Mouse (Mus musculus): ENCODE measurements around the gene Gsg1l. TPM values are rescaled to one million over a fixed set of nuclear protein-coding genes. Genes with fewer than 3 reads are reported as not detected.

The Gsg1l gene
- polyA plus RNA-seq, 1 experiment from 2014 or later: 7.7 TPM

GRCm38 (mm10) chr7:125859564-125859963, 222.6 kb downstream of the Gsg1l start:
- Histone ChIP-seq H3K36me3 (0 out of 2 replicates have a peak, but pooled peaks cover 2% of the 10 kb centered on the region), H3K9ac (no peak overlapping the region), H3K4me2 (no peak overlapping the region), H3K27me3 (no peaks in the 10 kb centered on the region), H3K27ac (peak overlapping the region; percentile 46), H3K9me3 (replicated peaks) (no peaks in the 10 kb centered on the region), H3K4me1 (replicated peaks) (peaks cover 30% of the 10 kb centered on the region), H3K4me3 (no peak overlapping the region)
- 47% methylated on average over 3 of the region's 3 CpGs for WGBS
- ATAC-seq (replicated peaks; ENCODE audit: insufficient number of reproducible peaks, insufficient read depth, low FRiP score, low read depth): peak; percentile 30; the same call in 1 of the 2 replicates

DNA sequence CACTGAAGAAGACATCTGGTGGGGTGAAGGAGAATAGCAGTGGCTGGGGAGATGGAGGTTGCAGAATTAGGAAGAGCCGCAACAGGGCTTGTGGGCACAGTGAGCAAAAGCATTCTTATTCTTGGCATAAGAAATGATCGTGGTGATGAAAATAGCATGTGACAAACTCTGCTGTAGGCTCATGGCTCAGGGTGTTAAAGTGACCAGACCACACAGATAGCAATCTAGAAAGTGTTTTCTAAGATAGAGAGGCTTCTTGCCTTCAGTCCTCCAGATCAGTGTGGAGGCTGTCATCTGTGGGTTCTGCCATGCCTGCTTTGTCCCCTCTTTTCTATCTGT, 234.7 kb downstream of the Gsg1l start:
- no peak for ATAC-seq (replicated peaks; ENCODE audit: insufficient number of reproducible peaks, insufficient read depth, low FRiP score, low read depth)
- no peak overlapping the region for H3K4me3 ChIP-seq
- peaks cover 14% of the 10 kb centered on the region; the same call in 1 of the 2 replicates for H3K36me3 ChIP-seq
- WGBS: 69% methylated on average over 2 of the region's 2 CpGs
- no peaks in the 10 kb centered on the region for H3K27me3 ChIP-seq
- peaks cover 35% of the 10 kb centered on the region for H3K4me1 ChIP-seq (replicated peaks)
- no peak overlapping the region for H3K4me2 ChIP-seq
- peak overlapping the region; percentile 65 for H3K27ac ChIP-seq
- no peak overlapping the region; the same call in 1 of the 2 replicates for H3K9ac ChIP-seq
- no peaks in the 10 kb centered on the region for H3K9me3 ChIP-seq (replicated peaks)

DNA sequence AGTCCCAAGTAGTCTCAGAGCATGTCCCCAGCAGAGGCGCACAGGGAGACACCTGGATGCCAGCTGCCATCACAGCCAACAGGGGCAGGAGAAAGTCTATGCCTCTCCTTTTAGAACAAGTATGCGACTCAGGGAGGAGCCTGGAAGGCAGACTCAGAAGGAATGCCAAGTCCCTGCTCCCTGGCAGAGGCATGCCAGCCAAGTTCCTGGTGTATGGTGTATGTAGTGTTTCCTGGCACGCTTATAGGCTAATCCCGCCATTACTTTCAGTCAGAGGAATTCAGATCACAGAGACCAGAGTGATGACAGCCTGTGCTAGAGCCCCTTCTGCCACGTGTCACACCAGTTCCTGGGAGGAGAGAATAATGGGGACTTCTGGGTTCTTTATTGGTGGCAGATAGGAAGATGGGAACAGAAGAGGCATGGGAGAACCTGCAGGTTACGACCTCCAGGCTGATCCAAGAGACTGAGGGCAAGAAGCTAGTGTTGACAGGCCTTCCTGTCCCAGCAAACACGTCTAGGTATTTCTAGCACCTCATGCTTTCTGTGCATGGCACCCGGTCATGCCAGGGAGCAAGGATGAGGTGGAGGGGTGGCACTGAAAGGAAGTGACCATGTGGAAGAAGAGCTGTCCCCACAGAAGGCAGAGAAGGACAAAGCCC, 235.2 kb downstream of the Gsg1l start:
- peaks cover 14% of the 10 kb centered on the region; the same call in 1 of the 2 replicates for H3K36me3 ChIP-seq
- no peaks in the 10 kb centered on the region for H3K27me3 ChIP-seq
- H3K9me3 ChIP-seq (replicated peaks): no peaks in the 10 kb centered on the region
- no peak overlapping the region for H3K4me2 ChIP-seq
- H3K27ac ChIP-seq: peak overlapping the region; percentile 65
- 41% methylated on average over 8 of the region's 8 CpGs for WGBS
- ATAC-seq (replicated peaks; ENCODE audit: insufficient number of reproducible peaks, insufficient read depth, low FRiP score, low read depth): peak; percentile 81
- H3K4me3 ChIP-seq: no peak overlapping the region
- no peak overlapping the region; the same call in 1 of the 2 replicates for H3K9ac ChIP-seq
- peaks cover 33% of the 10 kb centered on the region for H3K4me1 ChIP-seq (replicated peaks)

- H3K9me3 ChIP-seq (replicated peaks): no peaks in the 10 kb centered on the region
- 31% methylated on average over 1 of the region's 1 CpGs for WGBS
- ATAC-seq (replicated peaks; ENCODE audit: insufficient number of reproducible peaks, insufficient read depth, low FRiP score, low read depth): no peak
Measured at GRCm38 (mm10) chr7:125845611-125846010, 236.6 kb downstream of the Gsg1l start.

DNA sequence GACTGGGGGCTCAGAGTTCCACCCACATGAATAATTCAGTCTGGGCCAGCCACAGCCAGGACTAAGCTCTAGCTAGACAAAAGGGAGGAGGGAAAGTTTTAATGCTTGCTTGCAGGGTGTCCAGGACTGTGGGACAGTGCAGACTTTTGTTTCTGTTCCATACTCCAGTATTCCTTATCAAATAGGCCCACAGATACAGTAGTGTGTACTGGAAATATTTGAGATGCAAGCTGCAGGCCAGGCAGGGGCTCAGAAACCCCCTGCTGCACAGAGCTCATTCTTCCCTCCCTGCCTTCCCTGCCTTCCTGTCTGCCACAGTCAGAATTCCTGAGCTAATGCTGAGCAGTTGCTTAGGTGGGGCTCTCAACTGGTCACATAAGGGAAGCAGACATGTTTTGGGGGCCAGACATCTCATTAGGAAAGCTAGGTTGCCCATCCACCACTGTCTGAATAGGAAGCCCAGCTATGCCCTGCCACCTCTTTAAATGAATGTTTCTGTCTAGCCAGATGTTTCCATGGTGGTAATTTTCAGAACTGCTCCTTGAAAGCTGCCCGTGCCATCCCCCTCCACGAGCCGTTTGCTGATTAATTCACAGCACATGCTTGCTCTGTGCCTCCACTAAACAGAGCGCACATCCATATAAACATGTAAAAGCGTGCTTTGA, 244.0 kb downstream of the Gsg1l start:
- peak overlapping the region; percentile 48 for H3K27ac ChIP-seq

More at GRCm38 (mm10) chr7:125845611-125846010, 236.6 kb downstream of the Gsg1l start:
- Histone ChIP-seq H3K4me2 (no peak overlapping the region), H3K27me3 (no peaks in the 10 kb centered on the region), H3K4me1 (replicated peaks) (peaks cover 31% of the 10 kb centered on the region), H3K27ac (no peak overlapping the region), H3K9ac (no peak overlapping the region), H3K4me3 (no peak overlapping the region), H3K36me3 (peaks cover 6% of the 10 kb centered on the region; the same call in 1 of the 2 replicates)

GRCm38 (mm10) chr7:125833471-125833870, 248.7 kb downstream of the Gsg1l start:
- no peak overlapping the region for H3K4me2 ChIP-seq
- H3K9ac ChIP-seq: no peak overlapping the region
- WGBS: 88% methylated on average over 2 of the region's 2 CpGs
- H3K27me3 ChIP-seq: no peaks in the 10 kb centered on the region
- peaks cover 47% of the 10 kb centered on the region for H3K4me1 ChIP-seq (replicated peaks)
- H3K4me3 ChIP-seq: no peak overlapping the region
- H3K9me3 ChIP-seq (replicated peaks): no peaks in the 10 kb centered on the region
- no peaks in the 10 kb centered on the region for H3K36me3 ChIP-seq
- no peak overlapping the region for H3K27ac ChIP-seq
- ATAC-seq (replicated peaks; ENCODE audit: insufficient number of reproducible peaks, insufficient read depth, low FRiP score, low read depth): no peak

More for the DNA sequence above, 244.0 kb downstream of the Gsg1l start:
- WGBS: 54% methylated on average over 5 of the region's 5 CpGs
- H3K4me3 ChIP-seq: no peak overlapping the region
- no peaks in the 10 kb centered on the region for H3K9me3 ChIP-seq (replicated peaks)
- H3K9ac ChIP-seq: no peak overlapping the region
- ATAC-seq (replicated peaks; ENCODE audit: insufficient number of reproducible peaks, insufficient read depth, low FRiP score, low read depth): no peak
- no peaks in the 10 kb centered on the region for H3K27me3 ChIP-seq
- no peak overlapping the region for H3K4me2 ChIP-seq
- peaks cover 28% of the 10 kb centered on the region for H3K4me1 ChIP-seq (replicated peaks)
- H3K36me3 ChIP-seq: no peaks in the 10 kb centered on the region

DNA sequence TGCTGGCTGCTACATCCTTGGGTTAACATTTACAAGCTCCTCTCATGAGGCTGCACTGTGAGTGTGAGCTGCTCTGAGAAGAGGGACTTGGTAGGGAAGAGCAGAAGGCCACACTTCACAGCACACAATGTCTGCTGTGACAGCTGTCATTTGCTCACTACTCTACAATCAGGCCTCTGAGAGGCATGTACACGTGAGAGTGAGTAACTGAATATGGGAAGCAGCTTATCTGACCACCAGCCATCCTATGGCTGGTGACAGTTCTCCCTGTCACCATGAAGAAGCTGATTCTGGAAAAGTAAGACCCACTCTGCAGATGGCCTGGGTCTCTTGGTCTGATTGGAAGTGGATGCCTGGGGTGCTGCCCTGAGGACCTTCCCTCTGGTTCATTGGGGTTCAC, 249.4 kb downstream of the Gsg1l start:
- Histone ChIP-seq H3K27ac (no peak overlapping the region), H3K4me2 (no peak overlapping the region), H3K27me3 (no peaks in the 10 kb centered on the region), H3K9ac (no peak overlapping the region), H3K9me3 (replicated peaks) (no peaks in the 10 kb centered on the region), H3K4me1 (replicated peaks) (peaks cover 47% of the 10 kb centered on the region), H3K4me3 (no peak overlapping the region), H3K36me3 (no peaks in the 10 kb centered on the region)
- 32% methylated on average over 1 of the region's 1 CpGs for WGBS
- ATAC-seq (replicated peaks; ENCODE audit: insufficient number of reproducible peaks, insufficient read depth, low FRiP score, low read depth): 0 out of 2 replicates have a peak, but pooled peaks have one; percentile 14

DNA sequence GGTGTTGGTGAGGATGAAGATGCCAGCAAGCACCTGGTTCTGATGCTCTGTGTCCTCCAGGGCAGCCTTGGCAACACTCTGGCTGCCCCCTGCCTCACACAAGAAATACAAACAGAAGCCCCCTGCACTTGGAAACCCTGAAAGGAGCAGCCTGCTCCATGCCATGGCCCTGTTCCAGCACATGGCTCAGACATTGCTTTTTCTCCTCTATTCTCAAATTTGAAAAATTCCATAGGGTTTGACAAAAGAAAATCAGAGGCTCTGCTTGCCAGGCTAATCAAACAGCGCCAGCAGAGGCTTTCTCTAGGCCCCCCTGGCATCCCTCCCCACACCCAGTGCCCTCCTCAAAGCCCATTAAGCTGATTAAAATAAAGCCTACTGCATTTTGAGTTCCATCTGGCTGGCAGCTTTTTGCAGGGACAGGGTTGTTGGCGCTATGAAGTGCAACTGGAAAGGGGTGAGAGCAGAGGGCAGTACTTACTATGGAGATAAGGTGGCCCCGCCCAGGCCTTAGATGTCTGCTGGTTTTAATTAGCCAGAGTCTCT, 253.0 kb downstream of the Gsg1l start:
- Histone ChIP-seq H3K4me1 (replicated peaks) (peaks cover 65% of the 10 kb centered on the region), H3K9ac (0 out of 2 replicates have a peak overlapping the region, but pooled peaks have one; percentile 19), H3K4me3 (no peak overlapping the region), H3K9me3 (replicated peaks) (no peaks in the 10 kb centered on the region), H3K4me2 (peak overlapping the region; percentile 37), H3K27me3 (no peaks in the 10 kb centered on the region), H3K36me3 (no peaks in the 10 kb centered on the region), H3K27ac (peak overlapping the region; percentile 87)
- peak; percentile 78 for ATAC-seq (replicated peaks; ENCODE audit: insufficient number of reproducible peaks, insufficient read depth, low FRiP score, low read depth)
- 24% methylated on average over 3 of the region's 3 CpGs for WGBS

DNA sequence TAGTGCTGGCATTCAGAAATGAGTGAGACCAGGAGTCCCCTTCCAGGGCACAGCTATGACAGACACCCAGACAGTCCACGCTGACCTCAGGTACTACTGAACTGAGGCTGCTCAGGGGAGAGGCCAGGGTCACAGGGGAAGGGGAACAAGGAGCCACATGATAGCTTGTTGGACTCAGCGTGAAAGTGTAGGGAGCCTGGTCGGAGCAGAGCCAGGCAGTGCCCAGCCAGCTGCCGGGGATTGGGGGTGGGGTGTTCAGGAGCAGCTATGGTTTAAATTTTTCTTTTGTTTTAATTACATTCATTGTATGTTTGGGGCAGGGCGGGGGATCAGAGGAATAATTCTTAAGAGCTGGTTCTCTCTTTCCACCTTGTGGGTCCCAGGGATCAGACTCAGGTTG, 253.7 kb downstream of the Gsg1l start:
- H3K36me3 ChIP-seq: no peaks in the 10 kb centered on the region
- H3K4me2 ChIP-seq: no peak overlapping the region
- no peaks in the 10 kb centered on the region for H3K9me3 ChIP-seq (replicated peaks)
- H3K4me1 ChIP-seq (replicated peaks): peaks cover 64% of the 10 kb centered on the region
- H3K27me3 ChIP-seq: no peaks in the 10 kb centered on the region
- H3K27ac ChIP-seq: peak overlapping the region; percentile 87
- 56% methylated on average over 5 of the region's 5 CpGs for WGBS
- ATAC-seq (replicated peaks; ENCODE audit: insufficient number of reproducible peaks, insufficient read depth, low FRiP score, low read depth): no peak
- no peak overlapping the region for H3K4me3 ChIP-seq
- no peak overlapping the region for H3K9ac ChIP-seq

All from heart, embryonic 15.5 days (tissue).